Mouse (Mus musculus): ENCODE results near the gene Tgfb1. TPM values are rescaled to one million over a fixed set of nuclear protein-coding genes. Genes with fewer than 3 reads are reported as not detected.
A peak's percentile ranks its signal among the peaks of the same experiment; 100 is the strongest.

Tgfb1 gene
- total RNA-seq (2015; ENCODE audit: low replicate concordance) (64.9 and 68.1 TPM in 2 replicates), total RNA-seq (2017; ENCODE audit: low replicate concordance) (11.2 and 12.0 TPM in 2 replicates)

GRCm38 (mm10) chr7:25686680-25687531 lies at the start of gene Tgfb1:
TSS of gene Tgfb1 (plus strand) at chr7:25687002.
- ATAC-seq (replicated peaks; ENCODE audit: low FRiP score, poor library complexity, severe bottlenecking) = peak; percentile 49

GRCm38 (mm10) chr7:25637099-25637498 lies 49.7 kb upstream of the Tgfb1 start:
- no peak for ATAC-seq (replicated peaks; ENCODE audit: low FRiP score, poor library complexity, severe bottlenecking)

- ATAC-seq (replicated peaks; ENCODE audit: low FRiP score, poor library complexity, severe bottlenecking) = no peak
These were observed 47.0 kb upstream of the Tgfb1 start for GRCm38 (mm10) chr7:25639754-25640153.

- no peak for ATAC-seq (replicated peaks; ENCODE audit: low FRiP score, poor library complexity, severe bottlenecking)
These were observed 42.7 kb upstream of the Tgfb1 start for GRCm38 (mm10) chr7:25644136-25644535.

GRCm38 (mm10) chr7:25644631-25645030 lies 42.2 kb upstream of the Tgfb1 start:
- no peak for ATAC-seq (replicated peaks; ENCODE audit: low FRiP score, poor library complexity, severe bottlenecking)

GRCm38 (mm10) chr7:25645074-25645473 lies 41.7 kb upstream of the Tgfb1 start:
- no peak for ATAC-seq (replicated peaks; ENCODE audit: low FRiP score, poor library complexity, severe bottlenecking)

- no peak for ATAC-seq (replicated peaks; ENCODE audit: low FRiP score, poor library complexity, severe bottlenecking)
These were observed 39.2 kb upstream of the Tgfb1 start for GRCm38 (mm10) chr7:25647574-25648123.

GRCm38 (mm10) chr7:25649839-25650238 lies 37.0 kb upstream of the Tgfb1 start:
- no peak for ATAC-seq (replicated peaks; ENCODE audit: low FRiP score, poor library complexity, severe bottlenecking)

- ATAC-seq (replicated peaks; ENCODE audit: low FRiP score, poor library complexity, severe bottlenecking) = no peak
These were observed 35.5 kb upstream of the Tgfb1 start for GRCm38 (mm10) chr7:25651281-25651680.

GRCm38 (mm10) chr7:25652244-25652759 lies 34.5 kb upstream of the Tgfb1 start:
- no peak for ATAC-seq (replicated peaks; ENCODE audit: low FRiP score, poor library complexity, severe bottlenecking)

- ATAC-seq (replicated peaks; ENCODE audit: low FRiP score, poor library complexity, severe bottlenecking) = no peak
These were observed 31.0 kb upstream of the Tgfb1 start for GRCm38 (mm10) chr7:25655601-25656428.

GRCm38 (mm10) chr7:25657785-25658184 lies 29.0 kb upstream of the Tgfb1 start:
- no peak for ATAC-seq (replicated peaks; ENCODE audit: low FRiP score, poor library complexity, severe bottlenecking)

GRCm38 (mm10) chr7:25658657-25659472 lies 27.9 kb upstream of the Tgfb1 start, which contains the start of the genes Bckdha and Exosc5:
TSS of gene Bckdha (minus strand) at chr7:25658981.
TSS of gene Exosc5 (plus strand) at chr7:25659164.
- ATAC-seq (replicated peaks; ENCODE audit: low FRiP score, poor library complexity, severe bottlenecking) = peak; percentile 97

- no peak for ATAC-seq (replicated peaks; ENCODE audit: low FRiP score, poor library complexity, severe bottlenecking)
These were observed 20.4 kb upstream of the Tgfb1 start for GRCm38 (mm10) chr7:25666381-25666780.

GRCm38 (mm10) chr7:25669158-25669557 lies 17.6 kb upstream of the Tgfb1 start:
- ATAC-seq (replicated peaks; ENCODE audit: low FRiP score, poor library complexity, severe bottlenecking) = no peak

GRCm38 (mm10) chr7:25669631-25670030 lies 17.2 kb upstream of the Tgfb1 start:
- ATAC-seq (replicated peaks; ENCODE audit: low FRiP score, poor library complexity, severe bottlenecking) = no peak

GRCm38 (mm10) chr7:25670096-25670495 lies 16.7 kb upstream of the Tgfb1 start:
- ATAC-seq (replicated peaks; ENCODE audit: low FRiP score, poor library complexity, severe bottlenecking) = no peak

GRCm38 (mm10) chr7:25671686-25672085 lies 15.1 kb upstream of the Tgfb1 start:
- ATAC-seq (replicated peaks; ENCODE audit: low FRiP score, poor library complexity, severe bottlenecking) = no peak

GRCm38 (mm10) chr7:25672442-25672841 lies 14.4 kb upstream of the Tgfb1 start:
- ATAC-seq (replicated peaks; ENCODE audit: low FRiP score, poor library complexity, severe bottlenecking) = no peak

All from erythroblast, adult 5-6 weeks (primary cell).